Mouse (Mus musculus) forebrain, embryonic 15.5 days (tissue): ENCODE measurements around the gene Ndfip2. TPM values are rescaled to one million over a fixed set of nuclear protein-coding genes. Genes with fewer than 3 reads are reported as not detected.

Experiments used
- ATAC-seq: fragments of 200-750 bp; cut with Nextera tagmentation; replicated peaks from 2 replicates; pipeline ENCODE4 v1.8.0; 2017; ENCODE audit warnings: mild to moderate bottlenecking, moderate TSS enrichment, moderate library complexity
- H3K27ac ChIP-seq: fragments of 300-500 bp; sonication (generic); replicated peaks from 2 replicates; pipeline ENCODE4 v1.5.1; 2015; ENCODE audit warnings: mild to moderate bottlenecking, inconsistent platforms
- H3K27me3 ChIP-seq: fragments of 300-500 bp; sonication (generic); 2 replicates; pipeline ENCODE4 v1.6.1; 2015; ENCODE audit warnings: inconsistent platforms
- H3K36me3 ChIP-seq: fragments of 300-500 bp; sonication (generic); 2 replicates; pipeline ENCODE4 v1.6.1; 2015; ENCODE audit warnings: mild to moderate bottlenecking, inconsistent platforms
- H3K4me1 ChIP-seq: fragments of 300-500 bp; sonication (generic); 2 replicates; pipeline ENCODE4 v1.6.1; 2015; ENCODE audit warnings: inconsistent platforms
- H3K4me2 ChIP-seq: fragments of 300-500 bp; sonication (generic); replicated peaks from 2 replicates; pipeline ENCODE4 v1.6.1; 2015; ENCODE audit warnings: mild to moderate bottlenecking, inconsistent platforms
- H3K4me3 ChIP-seq: fragments of 300-500 bp; sonication (generic); 2 replicates; pipeline ENCODE4 v1.5.1; 2015; ENCODE audit warnings: mild to moderate bottlenecking, inconsistent platforms
- H3K9ac ChIP-seq: fragments of 300-500 bp; sonication (generic); replicated peaks from 2 replicates; pipeline ENCODE4 v1.6.1; 2015; ENCODE audit warnings: mild to moderate bottlenecking, inconsistent platforms
- H3K9me3 ChIP-seq: fragments of 300-500 bp; sonication (generic); 2 replicates; pipeline ENCODE4 v1.6.1; 2016; ENCODE audit warnings: inconsistent platforms
- WGBS: fragments of 180-500 bp; shearing (Covaris S2); methylation state at CpG from one replicate; pipeline ENCODE4 v1.1.7; 2015; ENCODE audit warnings: mixed read lengths; 5-methylcytosine and 5-hydroxymethylcytosine counted together
- polyA plus RNA-seq: library from polyadenylated mRNA; unstranded; fragments of >200 nt; fragmentation: Nextera tagmentation; extraction: Ambion mirVana; gene quantifications from 2 replicates; pipeline ENCODE4 v1.2.1, GENCODE M21; 2015

Gene Ndfip2
- polyA plus RNA-seq, 1 experiment from 2014 or later = 83.9 TPM

GRCm38 (mm10) chr14:105254401-105254800, 4.0 kb upstream of the Ndfip2 start:
- Histone ChIP-seq H3K4me3 (no peak overlapping the region), H3K27me3 (no peaks in the 10 kb centered on the region), H3K9ac (no peak overlapping the region), H3K36me3 (no peaks in the 10 kb centered on the region), H3K27ac (no peak overlapping the region), H3K4me1 (0 out of 2 replicates have a peak, but pooled peaks cover under 1% of the 10 kb centered on the region), H3K4me2 (no peak overlapping the region), H3K9me3 (no peaks in the 10 kb centered on the region)
- 92% methylated on average over 5 of the region's 5 CpGs for WGBS
- no peak for ATAC-seq

- H3K27me3 ChIP-seq = no peaks in the 10 kb centered on the region
- no peak overlapping the region for H3K27ac ChIP-seq
- H3K4me3 ChIP-seq = no peak overlapping the region
- H3K36me3 ChIP-seq = no peaks in the 10 kb centered on the region
- H3K9me3 ChIP-seq = no peaks in the 10 kb centered on the region
- peaks cover 8% of the 10 kb centered on the region; the same call in 1 of the 2 replicates for H3K4me1 ChIP-seq
- no peak overlapping the region for H3K9ac ChIP-seq
- no peak overlapping the region for H3K4me2 ChIP-seq
- WGBS = 88% methylated on average over 7 of the region's 7 CpGs
- ATAC-seq = no peak
These were observed 2.8 kb upstream of the Ndfip2 start for GRCm38 (mm10) chr14:105255620-105256019.

GRCm38 (mm10) chr14:105259035-105259880, 885 bp downstream of the Ndfip2 start:
- Histone ChIP-seq H3K9me3 (no peaks in the 10 kb centered on the region), H3K9ac (peak overlapping the region; percentile 98), H3K4me2 (peak overlapping the region; percentile 64), H3K4me3 (peak overlapping the region; percentile 99), H3K27ac (peak overlapping the region; percentile 97), H3K27me3 (no peaks in the 10 kb centered on the region), H3K4me1 (peaks cover 15% of the 10 kb centered on the region; the same call in 1 of the 2 replicates), H3K36me3 (no peaks in the 10 kb centered on the region)
- WGBS = 14% methylated on average over 21 of the region's 34 CpGs
- ATAC-seq = no peak; the same call in 1 of the 2 replicates

GRCm38 (mm10) chr14:105262923-105263322, 4.5 kb downstream of the Ndfip2 start:
- H3K27ac ChIP-seq = no peak overlapping the region
- no peak for ATAC-seq
- no peaks in the 10 kb centered on the region for H3K36me3 ChIP-seq
- peaks cover 15% of the 10 kb centered on the region; the same call in 1 of the 2 replicates for H3K4me1 ChIP-seq
- no peaks in the 10 kb centered on the region for H3K9me3 ChIP-seq
- H3K4me3 ChIP-seq = no peak overlapping the region
- H3K27me3 ChIP-seq = no peaks in the 10 kb centered on the region
- H3K4me2 ChIP-seq = no peak overlapping the region
- WGBS = 42% methylated on average over 5 of the region's 5 CpGs
- no peak overlapping the region for H3K9ac ChIP-seq

- no peaks in the 10 kb centered on the region for H3K27me3 ChIP-seq
- no peak overlapping the region for H3K9ac ChIP-seq
- no peaks in the 10 kb centered on the region for H3K36me3 ChIP-seq
- H3K27ac ChIP-seq = no peak overlapping the region
- H3K4me1 ChIP-seq = peaks cover 5% of the 10 kb centered on the region; the same call in 1 of the 2 replicates
- no peak overlapping the region for H3K4me2 ChIP-seq
- H3K4me3 ChIP-seq = no peak overlapping the region
- no peak for ATAC-seq
- 82% methylated on average over 6 of the region's 6 CpGs for WGBS
- H3K9me3 ChIP-seq = no peaks in the 10 kb centered on the region
These were observed 8.7 kb downstream of the Ndfip2 start for GRCm38 (mm10) chr14:105267095-105267494.

- Histone ChIP-seq H3K27me3 (no peaks in the 10 kb centered on the region), H3K4me1 (0 out of 2 replicates have a peak, but pooled peaks cover under 1% of the 10 kb centered on the region), H3K9me3 (no peaks in the 10 kb centered on the region), H3K9ac (no peak overlapping the region), H3K36me3 (no peaks in the 10 kb centered on the region), H3K4me3 (no peak overlapping the region), H3K4me2 (no peak overlapping the region), H3K27ac (no peak overlapping the region)
- 88% methylated on average over 6 of the region's 6 CpGs for WGBS
- ATAC-seq = no peak
These were observed 13.7 kb downstream of the Ndfip2 start for GRCm38 (mm10) chr14:105272030-105272429.

GRCm38 (mm10) chr14:105272539-105272938, 14.2 kb downstream of the Ndfip2 start:
- 85% methylated on average over 4 of the region's 4 CpGs for WGBS
- H3K4me2 ChIP-seq = no peak overlapping the region
- no peaks in the 10 kb centered on the region for H3K36me3 ChIP-seq
- no peaks in the 10 kb centered on the region for H3K9me3 ChIP-seq
- H3K27ac ChIP-seq = no peak overlapping the region
- H3K27me3 ChIP-seq = no peaks in the 10 kb centered on the region
- no peak for ATAC-seq
- H3K9ac ChIP-seq = no peak overlapping the region
- H3K4me1 ChIP-seq = 0 out of 2 replicates have a peak, but pooled peaks cover 3% of the 10 kb centered on the region
- no peak overlapping the region for H3K4me3 ChIP-seq

GRCm38 (mm10) chr14:105275196-105275595, 16.8 kb downstream of the Ndfip2 start:
- Histone ChIP-seq H3K4me2 (no peak overlapping the region), H3K9ac (no peak overlapping the region), H3K4me1 (0 out of 2 replicates have a peak, but pooled peaks cover 3% of the 10 kb centered on the region), H3K27me3 (no peaks in the 10 kb centered on the region), H3K4me3 (no peak overlapping the region), H3K36me3 (no peaks in the 10 kb centered on the region), H3K27ac (no peak overlapping the region), H3K9me3 (no peaks in the 10 kb centered on the region)
- 83% methylated on average over 5 of the region's 5 CpGs for WGBS
- no peak for ATAC-seq

GRCm38 (mm10) chr14:105277277-105277676, 18.9 kb downstream of the Ndfip2 start:
- 87% methylated on average over 5 of the region's 5 CpGs for WGBS

GRCm38 (mm10) chr14:105284062-105284461, 25.7 kb downstream of the Ndfip2 start:
- 0 out of 2 replicates have a peak, but pooled peaks have one; percentile 51 for ATAC-seq
- no peaks in the 10 kb centered on the region for H3K4me1 ChIP-seq
- no peak overlapping the region for H3K4me3 ChIP-seq
- no peak overlapping the region for H3K4me2 ChIP-seq
- 76% methylated on average over 3 of the region's 3 CpGs for WGBS
- H3K27ac ChIP-seq = no peak overlapping the region
- H3K36me3 ChIP-seq = 0 out of 2 replicates have a peak, but pooled peaks cover 6% of the 10 kb centered on the region
- no peak overlapping the region for H3K9ac ChIP-seq
- no peaks in the 10 kb centered on the region for H3K9me3 ChIP-seq
- no peaks in the 10 kb centered on the region for H3K27me3 ChIP-seq

More at GRCm38 (mm10) chr14:105277277-105277676, 18.9 kb downstream of the Ndfip2 start:
- H3K9me3 ChIP-seq = no peaks in the 10 kb centered on the region
- H3K4me2 ChIP-seq = no peak overlapping the region
- no peak overlapping the region for H3K4me3 ChIP-seq
- no peak for ATAC-seq
- H3K27me3 ChIP-seq = no peaks in the 10 kb centered on the region
- no peak overlapping the region for H3K27ac ChIP-seq
- H3K36me3 ChIP-seq = no peaks in the 10 kb centered on the region
- H3K9ac ChIP-seq = no peak overlapping the region
- H3K4me1 ChIP-seq = 0 out of 2 replicates have a peak, but pooled peaks cover 3% of the 10 kb centered on the region

- H3K9me3 ChIP-seq = no peaks in the 10 kb centered on the region
- ATAC-seq = no peak
- no peaks in the 10 kb centered on the region for H3K4me1 ChIP-seq
- no peak overlapping the region for H3K9ac ChIP-seq
- H3K4me2 ChIP-seq = no peak overlapping the region
- WGBS = 93% methylated on average over 4 of the region's 4 CpGs
- no peak overlapping the region for H3K27ac ChIP-seq
- H3K4me3 ChIP-seq = no peak overlapping the region
- no peaks in the 10 kb centered on the region for H3K27me3 ChIP-seq
- peaks cover 9% of the 10 kb centered on the region; the same call in 1 of the 2 replicates for H3K36me3 ChIP-seq
These were observed 29.2 kb downstream of the Ndfip2 start for GRCm38 (mm10) chr14:105287557-105287956.

GRCm38 (mm10) chr14:105287972-105288371, 29.6 kb downstream of the Ndfip2 start:
- no peaks in the 10 kb centered on the region for H3K4me1 ChIP-seq
- H3K27me3 ChIP-seq = no peaks in the 10 kb centered on the region
- no peak for ATAC-seq
- no peaks in the 10 kb centered on the region for H3K9me3 ChIP-seq
- H3K4me2 ChIP-seq = no peak overlapping the region
- no peak overlapping the region for H3K9ac ChIP-seq
- H3K36me3 ChIP-seq = peaks cover 9% of the 10 kb centered on the region; the same call in 1 of the 2 replicates
- H3K4me3 ChIP-seq = no peak overlapping the region
- 87% methylated on average over 2 of the region's 2 CpGs for WGBS
- H3K27ac ChIP-seq = no peak overlapping the region
